In genomic region chr11:57654977-57655397, GRCm38 (mm10) we compare ENCODE assay signal across 10 mouse cellular contexts. TPM values are rescaled to one million over a fixed set of nuclear protein-coding genes. Genes with fewer than 3 reads are reported as not detected.
A peak's percentile ranks its signal among the peaks of the same experiment; 100 is the strongest.
DNase-seq lines count a peak whose midpoint lies in the region; ATAC-seq lines count a peak whose summit lies in the region.
"Had no signal": no experiment of that assay in that cellular context is flagged by ENCODE, and none has a peak within 500 bp of the region (broad histone marks: within the 10 kb centered on the region; RNA-seq: fewer than 3 reads in every experiment).

No protein-coding gene starts in this region.

- DNase-seq in heart, adult 11 months = peak; percentile 92
- no peak for DNase-seq in heart, postnatal 25 days (ENCODE audit: low spot score)
- peak; percentile 18 for DNase-seq in ovary, postnatal 36 days (ENCODE audit: low spot score)
- DNase-seq in ovary, postnatal 14 days (ENCODE audit: low spot score) = no peak
- DNase-seq in large intestine, adult 2 months (ENCODE audit: low read depth, low spot score) = peak; percentile 78
- DNase-seq in cerebellum, postnatal 36 days = no peak
- DNase-seq: heart, postnatal 10 days; left cerebral cortex, postnatal 4 days had no signal

- no peak overlapping the region for H3K27ac ChIP-seq in stomach, embryonic 15.5 days
- H3K27ac ChIP-seq in hindbrain, embryonic 13.5 days = no peak overlapping the region

- no peaks in the 10 kb centered on the region for H3K9me3 ChIP-seq in stomach, embryonic 15.5 days
- H3K9me3 ChIP-seq in hindbrain, embryonic 13.5 days = no peaks in the 10 kb centered on the region

- no peak overlapping the region for H3K4me2 ChIP-seq in stomach, embryonic 15.5 days
- H3K4me2 ChIP-seq in hindbrain, embryonic 13.5 days = no peak overlapping the region

- ATAC-seq in stomach, embryonic 15.5 days (ENCODE audit: insufficient read depth, low FRiP score, low read depth) = peak; percentile 84
- ATAC-seq in hindbrain, embryonic 13.5 days (ENCODE audit: low FRiP score) = no peak

- 31% methylated on average over 5 of the region's 5 CpGs for WGBS in large intestine, adult 2 months
- 48% methylated on average over 5 of the region's 5 CpGs for WGBS in stomach, embryonic 15.5 days
- WGBS in hindbrain, embryonic 13.5 days = 32% methylated on average over 5 of the region's 5 CpGs

- no peaks in the 10 kb centered on the region for H3K27me3 ChIP-seq in stomach, embryonic 15.5 days (replicated peaks)
- peaks cover 14% of the 10 kb centered on the region for H3K27me3 ChIP-seq in hindbrain, embryonic 13.5 days

- intact Hi-C loops in heart, postnatal 25 days (cut with DNase I) = no loop called here

- peaks cover 44% of the 10 kb centered on the region for H3K4me1 ChIP-seq in stomach, embryonic 15.5 days
- peaks cover 50% of the 10 kb centered on the region for H3K4me1 ChIP-seq in hindbrain, embryonic 13.5 days (replicated peaks)

- H3K4me3 ChIP-seq in stomach, embryonic 15.5 days (replicated peaks) = no peak overlapping the region
- no peak overlapping the region for H3K4me3 ChIP-seq in hindbrain, embryonic 13.5 days

- H3K9ac ChIP-seq in stomach, embryonic 15.5 days = no peak overlapping the region
- no peak overlapping the region for H3K9ac ChIP-seq in hindbrain, embryonic 13.5 days

- H3K36me3 ChIP-seq in stomach, embryonic 15.5 days = no peaks in the 10 kb centered on the region
- H3K36me3 ChIP-seq in hindbrain, embryonic 13.5 days = no peaks in the 10 kb centered on the region

RNA-seq across cellular contexts. Expression of gene Galnt10, which starts 9.7 kb away (rescaled TPM):
- total RNA-seq in heart, postnatal 25 days (2021) = 1 to 10 TPM; 8.4 to 9.0 TPM
- polyA plus RNA-seq in large intestine, adult 2 months (2012; rRNA removed) = 29.5 and 42.1 TPM in 2 replicates
- polyA plus RNA-seq in stomach, embryonic 15.5 days (2015; fragmentation: Nextera tagmentation; extraction: Ambion mirVana) = 19.8 and 20.5 TPM in 2 replicates
- polyA plus RNA-seq in hindbrain, embryonic 13.5 days (2015; fragmentation: Nextera tagmentation; extraction: Ambion mirVana) = 12.1 and 12.2 TPM in 2 replicates

Comparison
In these comparisons a context has a peak if more than half of its experiments do, and no peak if none do; other contexts are left out.
1. DNase-seq: peak in heart, adult 11 months (single experiment), ovary, postnatal 36 days (single experiment) and large intestine, adult 2 months (single experiment); none in heart, postnatal 25 days (single experiment), ovary, postnatal 14 days (single experiment) and cerebellum, postnatal 36 days (0 of 2).